Mouse (Mus musculus): ENCODE results near the gene Rbfox2. TPM values are rescaled to one million over a fixed set of nuclear protein-coding genes. Genes with fewer than 3 reads are reported as not detected.

Rbfox2 gene
- polyA plus RNA-seq, 1 experiment: 6.1 TPM

DNA sequence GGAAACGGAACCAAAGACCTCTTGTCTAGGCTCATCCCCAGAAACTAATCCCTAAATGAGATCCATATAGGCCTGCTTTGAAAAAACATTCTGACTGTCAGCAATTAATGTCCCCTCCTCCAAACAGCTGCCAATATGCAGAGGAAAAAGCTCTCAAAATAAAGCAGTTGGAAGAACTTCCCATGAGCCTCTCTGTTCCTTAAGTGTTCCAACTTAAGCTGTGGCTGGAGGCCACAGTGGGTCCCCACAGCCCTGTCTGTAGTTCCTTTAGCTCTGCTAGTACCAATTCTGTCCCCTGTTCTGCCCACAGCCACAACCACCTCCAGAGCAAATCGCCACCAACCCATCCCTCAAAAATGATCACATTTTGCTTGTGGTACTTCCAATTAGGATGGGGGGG is 10.2 kb downstream of the Rbfox2 start:
- TF ChIP-seq CTCF (IDR thresholded peaks at IDR 0.05; ENCODE audit: control insufficient read depth, insufficient read depth, low read length) (no peak), POLR2A (IDR thresholded peaks at IDR 0.05; ENCODE audit: borderline replicate concordance, control insufficient read depth, low read depth, low read length) (no peak)
- Histone ChIP-seq H3K4me1 (ENCODE audit: control insufficient read depth, insufficient read depth, low read length) (no peaks in the 10 kb centered on the region), H3K4me3 (replicated peaks; ENCODE audit: control insufficient read depth, low read depth, low read length) (no peak overlapping the region), H3K27ac (ENCODE audit: control insufficient read depth, insufficient read depth, low read depth, low read length, poor library complexity) (no peak overlapping the region)
- WGBS: 74% methylated on average over 2 of the region's 2 CpGs

- TF ChIP-seq CTCF (IDR thresholded peaks at IDR 0.05; ENCODE audit: control insufficient read depth, insufficient read depth, low read length) (no peak), POLR2A (IDR thresholded peaks at IDR 0.05; ENCODE audit: borderline replicate concordance, control insufficient read depth, low read depth, low read length) (no peak)
These were observed 13.3 kb downstream of the Rbfox2 start for GRCm38 (mm10) chr15:77293493-77293892.

DNA sequence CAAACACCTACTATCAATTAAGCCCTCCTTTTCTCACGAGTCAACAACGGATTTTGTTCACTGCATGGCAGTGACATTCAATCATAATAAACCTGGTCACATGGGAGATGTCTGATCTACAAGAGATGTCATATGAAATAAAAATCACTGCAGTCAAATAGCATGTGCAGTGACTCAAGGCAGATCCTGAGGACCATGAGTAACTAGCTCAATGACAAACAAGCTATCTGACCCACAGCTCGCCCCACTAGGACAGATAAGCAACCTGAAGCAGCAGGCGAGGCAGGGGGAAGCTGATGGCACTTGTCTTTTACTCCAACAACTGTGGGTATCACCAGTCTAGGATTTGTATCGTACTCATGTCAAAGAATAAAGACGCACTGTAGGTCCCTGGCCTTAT is 14.4 kb downstream of the Rbfox2 start:
- 81% methylated on average over 6 of the region's 6 CpGs for WGBS
- no peak overlapping the region for H3K4me3 ChIP-seq (replicated peaks; ENCODE audit: control insufficient read depth, low read depth, low read length)
- H3K4me1 ChIP-seq (ENCODE audit: control insufficient read depth, insufficient read depth, low read length): no peaks in the 10 kb centered on the region
- H3K27ac ChIP-seq (ENCODE audit: control insufficient read depth, insufficient read depth, low read depth, low read length, poor library complexity): no peak overlapping the region
- TF ChIP-seq CTCF (IDR thresholded peaks at IDR 0.05; ENCODE audit: control insufficient read depth, insufficient read depth, low read length): no peak
- no peak for TF ChIP-seq POLR2A (IDR thresholded peaks at IDR 0.05; ENCODE audit: borderline replicate concordance, control insufficient read depth, low read depth, low read length)

More at GRCm38 (mm10) chr15:77293493-77293892, 13.3 kb downstream of the Rbfox2 start:
- Histone ChIP-seq H3K4me3 (replicated peaks; ENCODE audit: control insufficient read depth, low read depth, low read length) (no peak overlapping the region), H3K4me1 (ENCODE audit: control insufficient read depth, insufficient read depth, low read length) (no peaks in the 10 kb centered on the region), H3K27ac (ENCODE audit: control insufficient read depth, insufficient read depth, low read depth, low read length, poor library complexity) (no peak overlapping the region)
- 80% methylated on average over 3 of the region's 3 CpGs for WGBS

DNA sequence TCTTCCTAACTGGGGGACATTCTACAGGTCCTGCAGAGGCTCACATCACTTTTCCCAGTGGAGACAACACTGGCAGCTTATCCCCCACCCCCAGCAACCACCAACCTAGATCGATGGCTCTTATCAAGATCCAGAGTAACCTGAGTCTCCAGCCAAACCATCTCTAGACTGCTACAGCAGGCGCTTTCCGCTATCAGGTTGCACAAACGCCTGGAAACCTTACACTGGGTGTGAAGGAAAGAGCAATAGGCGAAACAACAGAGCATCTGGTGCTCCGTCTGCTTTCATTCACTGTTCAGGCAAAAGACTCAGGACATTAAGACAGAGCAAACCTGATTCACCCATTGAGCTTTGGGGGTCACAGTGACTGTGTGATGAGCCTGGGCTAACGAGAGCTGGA is 15.3 kb downstream of the Rbfox2 start:
- WGBS: 74% methylated on average over 7 of the region's 7 CpGs
- no peak overlapping the region for H3K4me3 ChIP-seq (replicated peaks; ENCODE audit: control insufficient read depth, low read depth, low read length)
- H3K27ac ChIP-seq (ENCODE audit: control insufficient read depth, insufficient read depth, low read depth, low read length, poor library complexity): no peak overlapping the region
- TF ChIP-seq POLR2A (IDR thresholded peaks at IDR 0.05; ENCODE audit: borderline replicate concordance, control insufficient read depth, low read depth, low read length): no peak
- TF ChIP-seq CTCF (IDR thresholded peaks at IDR 0.05; ENCODE audit: control insufficient read depth, insufficient read depth, low read length): no peak
- no peaks in the 10 kb centered on the region for H3K4me1 ChIP-seq (ENCODE audit: control insufficient read depth, insufficient read depth, low read length)

GRCm38 (mm10) chr15:77290352-77290751 is 16.5 kb downstream of the Rbfox2 start:
- Histone ChIP-seq H3K4me3 (replicated peaks; ENCODE audit: control insufficient read depth, low read depth, low read length) (no peak overlapping the region), H3K4me1 (ENCODE audit: control insufficient read depth, insufficient read depth, low read length) (no peaks in the 10 kb centered on the region), H3K27ac (ENCODE audit: control insufficient read depth, insufficient read depth, low read depth, low read length, poor library complexity) (no peak overlapping the region)
- WGBS: 58% methylated on average over 2 of the region's 2 CpGs
- no peak for TF ChIP-seq POLR2A (IDR thresholded peaks at IDR 0.05; ENCODE audit: borderline replicate concordance, control insufficient read depth, low read depth, low read length)
- TF ChIP-seq CTCF (IDR thresholded peaks at IDR 0.05; ENCODE audit: control insufficient read depth, insufficient read depth, low read length): no peak

GRCm38 (mm10) chr15:77280130-77280529 is 26.7 kb downstream of the Rbfox2 start:
- no peak for TF ChIP-seq CTCF (IDR thresholded peaks at IDR 0.05; ENCODE audit: control insufficient read depth, insufficient read depth, low read length)
- TF ChIP-seq POLR2A (IDR thresholded peaks at IDR 0.05; ENCODE audit: borderline replicate concordance, control insufficient read depth, low read depth, low read length): no peak
- Histone ChIP-seq H3K27ac (ENCODE audit: control insufficient read depth, insufficient read depth, low read depth, low read length, poor library complexity) (no peak overlapping the region), H3K4me3 (replicated peaks; ENCODE audit: control insufficient read depth, low read depth, low read length) (no peak overlapping the region), H3K4me1 (ENCODE audit: control insufficient read depth, insufficient read depth, low read length) (no peaks in the 10 kb centered on the region)
- 93% methylated on average over 1 of the region's 1 CpGs for WGBS

GRCm38 (mm10) chr15:77278825-77279224 is 28.0 kb downstream of the Rbfox2 start:
- Histone ChIP-seq H3K27ac (ENCODE audit: control insufficient read depth, insufficient read depth, low read depth, low read length, poor library complexity) (no peak overlapping the region), H3K4me3 (replicated peaks; ENCODE audit: control insufficient read depth, low read depth, low read length) (no peak overlapping the region), H3K4me1 (ENCODE audit: control insufficient read depth, insufficient read depth, low read length) (no peaks in the 10 kb centered on the region)
- TF ChIP-seq CTCF (IDR thresholded peaks at IDR 0.05; ENCODE audit: control insufficient read depth, insufficient read depth, low read length): no peak
- no peak for TF ChIP-seq POLR2A (IDR thresholded peaks at IDR 0.05; ENCODE audit: borderline replicate concordance, control insufficient read depth, low read depth, low read length)
- WGBS: 71% methylated on average over 5 of the region's 5 CpGs

- H3K4me1 ChIP-seq (ENCODE audit: control insufficient read depth, insufficient read depth, low read length): no peaks in the 10 kb centered on the region
- no peak for TF ChIP-seq CTCF (IDR thresholded peaks at IDR 0.05; ENCODE audit: control insufficient read depth, insufficient read depth, low read length)
- TF ChIP-seq POLR2A (IDR thresholded peaks at IDR 0.05; ENCODE audit: borderline replicate concordance, control insufficient read depth, low read depth, low read length): no peak
- no peak overlapping the region for H3K27ac ChIP-seq (ENCODE audit: control insufficient read depth, insufficient read depth, low read depth, low read length, poor library complexity)
- no peak overlapping the region for H3K4me3 ChIP-seq (replicated peaks; ENCODE audit: control insufficient read depth, low read depth, low read length)
- WGBS: 34% methylated on average over 3 of the region's 3 CpGs
These were observed 29.7 kb downstream of the Rbfox2 start for GRCm38 (mm10) chr15:77276838-77277725.

All from bone marrow, adult 2 months (tissue).